Mouse (Mus musculus) olfactory bulb, adult 2 months (tissue): ENCODE data around the gene Ccz1. TPM values are rescaled to one million over a fixed set of nuclear protein-coding genes. Genes with fewer than 3 reads are reported as not detected.

Experiments
- H3K27ac ChIP-seq: fragments of 200-500 bp; 2 replicates; pipeline ENCODE4 v1.5.1; 2012; ENCODE audit warnings: low read depth, low read length; ENCODE audit not compliant: insufficient read depth
- H3K4me1 ChIP-seq: fragments of 200-500 bp; 2 replicates; pipeline ENCODE4 v1.6.1; 2012; ENCODE audit warnings: low read length; ENCODE audit not compliant: control insufficient read depth, insufficient read depth
- H3K4me3 ChIP-seq: fragments of 200-500 bp; 2 replicates; pipeline ENCODE4 v1.5.1; 2012; ENCODE audit warnings: mild to moderate bottlenecking, low read depth, low read length, moderate library complexity; ENCODE audit not compliant: insufficient read depth
- CTCF ChIP-seq: fragments of 200-500 bp; IDR thresholded peaks from 2 replicates; pipeline ENCODE4 v1.5.1; 2012; ENCODE audit warnings: low read depth, mild to moderate bottlenecking, low read length, moderate library complexity; ENCODE audit not compliant: insufficient read depth
- POLR2A ChIP-seq: fragments of 200-500 bp; IDR thresholded peaks from 2 replicates; pipeline ENCODE4 v1.6.1; 2012; ENCODE audit warnings: mild to moderate bottlenecking, low read depth, low read length, moderate library complexity; ENCODE audit not compliant: insufficient read depth
- WGBS: fragments of 180-500 bp; shearing (Covaris S2); methylation state at CpG from one replicate; pipeline ENCODE4 v1.1.7; 2018; 5-methylcytosine and 5-hydroxymethylcytosine counted together
- polyA plus RNA-seq: library from polyadenylated mRNA; stranded (reverse); fragments of >200 nt; gene quantifications from 2 replicates; pipeline ENCODE4 v1.2.4, GENCODE M21; 2012; ENCODE audit warnings: low replicate concordance; ENCODE audit not compliant: missing spikeins, insufficient read depth, insufficient read length

Gene Ccz1
- polyA plus RNA-seq, 1 experiment: 341 TPM

- TF ChIP-seq POLR2A (no peak), CTCF (no peak)
- Histone ChIP-seq H3K27ac (no peak overlapping the region), H3K4me1 (peaks cover 2% of the 10 kb centered on the region; the same call in 1 of the 2 replicates), H3K4me3 (no peak overlapping the region)
- 91% methylated on average over 15 of the region's 15 CpGs for WGBS
These were observed 12.1 kb downstream of the Ccz1 start for GRCm38 (mm10) chr5:144002461-144003192.

GRCm38 (mm10) chr5:143999409-143999808 is 15.3 kb downstream of the Ccz1 start:
- TF ChIP-seq CTCF (no peak), POLR2A (no peak)
- Histone ChIP-seq H3K27ac (no peak overlapping the region), H3K4me3 (no peak overlapping the region), H3K4me1 (peaks cover 2% of the 10 kb centered on the region; the same call in 1 of the 2 replicates)
- 88% methylated on average over 1 of the region's 1 CpGs for WGBS

GRCm38 (mm10) chr5:143994632-143995365 is 19.9 kb downstream of the Ccz1 start:
- WGBS: 69% methylated on average over 11 of the region's 11 CpGs
- Histone ChIP-seq H3K4me1 (no peaks in the 10 kb centered on the region), H3K27ac (no peak overlapping the region), H3K4me3 (no peak overlapping the region)
- TF ChIP-seq POLR2A (no peak), CTCF (no peak)

GRCm38 (mm10) chr5:143993849-143994248 is 20.8 kb downstream of the Ccz1 start:
- no peak overlapping the region for H3K27ac ChIP-seq
- TF ChIP-seq CTCF: no peak
- no peak for TF ChIP-seq POLR2A
- WGBS: 96% methylated on average over 5 of the region's 5 CpGs
- H3K4me1 ChIP-seq: no peaks in the 10 kb centered on the region
- no peak overlapping the region for H3K4me3 ChIP-seq

GRCm38 (mm10) chr5:143993260-143993659 is 21.4 kb downstream of the Ccz1 start:
- H3K4me1 ChIP-seq: no peaks in the 10 kb centered on the region
- TF ChIP-seq POLR2A: no peak
- no peak for TF ChIP-seq CTCF
- 87% methylated on average over 8 of the region's 8 CpGs for WGBS
- no peak overlapping the region for H3K27ac ChIP-seq
- no peak overlapping the region for H3K4me3 ChIP-seq

GRCm38 (mm10) chr5:143992661-143993060 is 22.0 kb downstream of the Ccz1 start:
- Histone ChIP-seq H3K4me3 (no peak overlapping the region), H3K4me1 (no peaks in the 10 kb centered on the region), H3K27ac (no peak overlapping the region)
- no peak for TF ChIP-seq CTCF
- TF ChIP-seq POLR2A: no peak
- WGBS: 78% methylated on average over 10 of the region's 10 CpGs

- TF ChIP-seq POLR2A (no peak), CTCF (no peak)
- WGBS: 81% methylated on average over 11 of the region's 11 CpGs
- Histone ChIP-seq H3K4me3 (no peak overlapping the region), H3K27ac (no peak overlapping the region), H3K4me1 (no peaks in the 10 kb centered on the region)
These were observed 24.6 kb downstream of the Ccz1 start for GRCm38 (mm10) chr5:143990086-143990485.

- Histone ChIP-seq H3K27ac (no peak overlapping the region), H3K4me1 (no peaks in the 10 kb centered on the region), H3K4me3 (no peak overlapping the region)
- 52% methylated on average over 4 of the region's 4 CpGs for WGBS
- TF ChIP-seq CTCF (no peak), POLR2A (no peak)
These were observed 25.6 kb downstream of the Ccz1 start for GRCm38 (mm10) chr5:143989046-143989445.

GRCm38 (mm10) chr5:143987596-143987995 is 27.1 kb downstream of the Ccz1 start:
- Histone ChIP-seq H3K4me3 (no peak overlapping the region), H3K4me1 (no peaks in the 10 kb centered on the region), H3K27ac (no peak overlapping the region)
- TF ChIP-seq POLR2A: no peak
- TF ChIP-seq CTCF: no peak
- WGBS: 94% methylated on average over 3 of the region's 3 CpGs
